Mouse (Mus musculus) E14TG2a.4 (cell line): ENCODE measurements around the gene Gm20517.

Source experiments
- H3K27me3 ChIP-seq: 2 replicates; pipeline ENCODE4 v1.6.1; 2014; ENCODE audit warnings: low read length, control low read depth; ENCODE audit not compliant: insufficient read depth
- H3K36me3 ChIP-seq: 2 replicates; pipeline ENCODE4 v1.6.1; 2014; ENCODE audit warnings: low read length, control low read depth; ENCODE audit not compliant: insufficient read depth
- H3K4me1 ChIP-seq: replicated peaks from 2 replicates; pipeline ENCODE4 v1.6.1; 2014; ENCODE audit warnings: low read depth, low read length, control low read depth
- H3K4me3 ChIP-seq: replicated peaks from 2 replicates; pipeline ENCODE4 v1.5.1; 2014; ENCODE audit warnings: mild to moderate bottlenecking, low read length
- H3K9me3 ChIP-seq: 2 replicates; pipeline ENCODE4 v1.6.1; 2014; ENCODE audit warnings: low read length, control low read depth
- CTCF ChIP-seq: conservative IDR thresholded peaks from 2 replicates; pipeline ENCODE4 v1.5.1; 2014; ENCODE audit warnings: low read length
- NANOG ChIP-seq: IDR thresholded peaks from 2 replicates; pipeline ENCODE4 v1.6.1; 2014; ENCODE audit warnings: borderline replicate concordance, low read length, mixed read lengths
- POU5F1 ChIP-seq: IDR thresholded peaks from 2 replicates; pipeline ENCODE4 v1.6.1; 2014; ENCODE audit warnings: low read length, borderline replicate concordance

Gene Gm20517

GRCm38 (mm10) chr17:47572436-47572835 lies 39.0 kb upstream of the Gm20517 start:
- Histone ChIP-seq H3K4me3 (peak overlapping the region; percentile 77), H3K27me3 (no peaks in the 10 kb centered on the region), H3K4me1 (peaks cover 69% of the 10 kb centered on the region), H3K36me3 (peaks cover 6% of the 10 kb centered on the region; the same call in 1 of the 2 replicates), H3K9me3 (no peaks in the 10 kb centered on the region)
- TF ChIP-seq NANOG = no peak
- no peak for TF ChIP-seq POU5F1
- no peak for TF ChIP-seq CTCF

DNA sequence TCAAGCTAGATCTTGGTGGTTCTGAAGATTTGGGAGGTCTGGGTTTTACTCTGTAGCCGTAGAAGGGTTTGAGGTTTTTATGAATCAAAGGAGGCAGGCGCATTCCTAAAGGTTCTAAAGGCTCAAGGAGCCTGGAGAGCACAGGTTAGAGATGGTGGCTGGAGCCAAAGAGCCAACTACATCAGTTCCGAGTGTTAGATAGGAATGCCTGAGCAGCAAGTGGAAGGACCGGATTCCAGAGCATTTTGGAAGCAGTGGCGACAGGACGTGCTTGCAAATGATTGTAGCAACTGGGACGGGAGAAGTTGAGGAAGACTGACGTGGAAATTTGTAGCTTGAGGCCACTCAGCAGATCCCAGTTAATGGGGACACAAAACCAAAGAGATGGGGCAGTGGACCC lies 37.4 kb upstream of the Gm20517 start:
- TF ChIP-seq POU5F1 (no peak), NANOG (no peak)
- Histone ChIP-seq H3K36me3 (peaks cover 5% of the 10 kb centered on the region; the same call in 1 of the 2 replicates), H3K4me1 (peaks cover 57% of the 10 kb centered on the region), H3K27me3 (no peaks in the 10 kb centered on the region), H3K4me3 (no peak overlapping the region), H3K9me3 (no peaks in the 10 kb centered on the region)

- Histone ChIP-seq H3K9me3 (no peaks in the 10 kb centered on the region), H3K36me3 (peaks cover 5% of the 10 kb centered on the region; the same call in 1 of the 2 replicates), H3K4me1 (peaks cover 49% of the 10 kb centered on the region), H3K4me3 (0 out of 2 replicates have a peak overlapping the region, but pooled peaks have one; percentile 13), H3K27me3 (no peaks in the 10 kb centered on the region)
- no peak for TF ChIP-seq CTCF
- no peak for TF ChIP-seq POU5F1
- TF ChIP-seq NANOG = no peak
Observed at GRCm38 (mm10) chr17:47574830-47575229, 36.6 kb upstream of the Gm20517 start.

DNA sequence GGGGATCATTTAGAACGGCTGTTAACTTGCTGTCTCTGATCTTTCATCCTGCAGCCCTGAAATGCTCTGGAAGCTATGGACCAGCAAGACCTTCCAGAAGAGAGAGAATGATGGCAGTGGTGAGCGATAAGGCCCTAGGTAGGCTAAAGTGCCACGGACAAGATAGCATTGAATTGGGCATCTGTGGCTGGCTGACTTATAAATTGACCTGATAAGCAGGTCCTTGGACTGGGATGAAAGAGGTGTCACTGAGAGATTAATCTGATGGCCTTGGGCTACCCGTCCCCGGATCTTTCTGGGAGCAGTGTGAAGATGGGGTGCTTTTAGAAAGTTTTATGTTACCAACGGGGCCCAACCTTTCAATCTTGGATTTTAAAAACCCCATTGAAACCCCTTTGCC lies 32.7 kb upstream of the Gm20517 start:
- TF ChIP-seq CTCF (no peak), NANOG (no peak), POU5F1 (no peak)
- Histone ChIP-seq H3K27me3 (no peaks in the 10 kb centered on the region), H3K36me3 (peaks cover 5% of the 10 kb centered on the region; the same call in 1 of the 2 replicates), H3K9me3 (no peaks in the 10 kb centered on the region), H3K4me3 (no peak overlapping the region), H3K4me1 (peaks cover 24% of the 10 kb centered on the region)

DNA sequence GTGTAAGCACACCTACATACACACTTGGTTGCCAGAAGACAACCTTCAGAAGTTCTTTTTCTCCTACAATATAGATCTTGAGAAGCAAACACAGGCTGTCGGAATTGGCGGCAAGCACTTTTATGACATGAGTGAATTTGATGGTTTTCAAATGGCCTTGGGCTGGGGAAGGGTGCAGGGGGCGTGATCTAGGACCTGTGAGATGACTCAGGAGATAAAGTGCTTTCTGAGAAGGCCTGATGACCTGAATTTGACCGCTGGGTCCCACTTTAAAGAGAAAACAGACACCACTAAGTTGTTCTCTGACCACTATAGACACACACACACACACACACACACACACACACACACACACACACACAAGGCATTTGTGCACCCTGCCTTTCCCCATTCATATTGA lies 30.4 kb upstream of the Gm20517 start:
- peaks cover 4% of the 10 kb centered on the region for H3K4me1 ChIP-seq
- no peaks in the 10 kb centered on the region for H3K9me3 ChIP-seq
- no peak overlapping the region for H3K4me3 ChIP-seq
- peaks cover 5% of the 10 kb centered on the region; the same call in 1 of the 2 replicates for H3K36me3 ChIP-seq
- no peak for TF ChIP-seq NANOG
- TF ChIP-seq POU5F1 = no peak
- no peak for TF ChIP-seq CTCF
- H3K27me3 ChIP-seq = no peaks in the 10 kb centered on the region

DNA sequence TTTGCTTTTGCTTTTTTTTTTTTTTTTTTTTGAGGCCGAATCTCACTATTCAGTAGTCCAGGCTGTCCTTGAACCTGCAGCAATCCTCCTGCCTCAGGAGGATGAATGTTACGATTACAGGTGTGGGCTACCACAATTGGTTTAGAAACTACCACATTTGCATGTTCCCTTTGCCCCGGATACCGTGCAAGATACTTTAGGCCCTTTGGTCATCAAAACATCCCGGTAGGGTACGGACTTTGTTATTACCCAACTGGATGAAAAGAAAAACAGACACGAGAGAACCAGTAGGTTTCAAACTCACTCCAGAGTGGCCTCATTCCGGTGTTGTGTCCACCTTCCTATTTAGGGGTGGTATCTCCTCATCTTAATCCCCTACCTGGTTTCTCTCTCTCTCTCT lies 22.9 kb upstream of the Gm20517 start:
- no peak for TF ChIP-seq NANOG
- TF ChIP-seq POU5F1 = no peak
- no peak for TF ChIP-seq CTCF

DNA sequence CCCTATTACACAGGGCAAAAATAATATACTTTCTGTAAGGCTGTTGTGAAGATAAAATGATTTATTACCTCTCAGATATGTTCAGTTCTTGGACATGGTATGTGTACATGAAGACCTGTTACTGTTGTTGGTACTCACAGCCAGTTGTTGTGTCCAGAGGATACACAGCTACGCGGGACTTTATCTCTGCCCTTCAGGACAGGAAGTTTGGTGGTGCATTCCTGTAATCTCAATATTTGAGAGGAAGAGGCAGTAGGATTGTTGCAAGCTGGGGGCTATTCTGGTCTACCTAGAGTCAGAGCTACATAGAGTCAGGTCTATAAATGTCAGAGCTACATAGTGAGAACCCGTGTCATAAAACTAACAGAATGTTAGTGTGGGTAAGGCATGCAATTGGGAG lies 20.3 kb upstream of the Gm20517 start:
- no peak overlapping the region for H3K4me3 ChIP-seq

More for the DNA sequence above, 22.9 kb upstream of the Gm20517 start:
- Histone ChIP-seq H3K4me1 (peaks cover 39% of the 10 kb centered on the region), H3K9me3 (no peaks in the 10 kb centered on the region), H3K36me3 (no peaks in the 10 kb centered on the region), H3K27me3 (no peaks in the 10 kb centered on the region), H3K4me3 (no peak overlapping the region)

GRCm38 (mm10) chr17:47593215-47593853 lies 18.1 kb upstream of the Gm20517 start:
- Histone ChIP-seq H3K36me3 (peaks cover 23% of the 10 kb centered on the region), H3K4me3 (peak overlapping the region; percentile 92), H3K9me3 (no peaks in the 10 kb centered on the region), H3K4me1 (peaks cover 75% of the 10 kb centered on the region), H3K27me3 (no peaks in the 10 kb centered on the region)
- TF ChIP-seq POU5F1 (no peak), CTCF (no peak), NANOG (no peak)

More for the DNA sequence above, 20.3 kb upstream of the Gm20517 start:
- no peaks in the 10 kb centered on the region for H3K27me3 ChIP-seq
- H3K9me3 ChIP-seq = no peaks in the 10 kb centered on the region
- H3K4me1 ChIP-seq = peaks cover 60% of the 10 kb centered on the region
- no peak for TF ChIP-seq NANOG
- TF ChIP-seq CTCF = no peak
- TF ChIP-seq POU5F1 = no peak
- H3K36me3 ChIP-seq = peaks cover 2% of the 10 kb centered on the region

GRCm38 (mm10) chr17:47593854-47594182 lies 17.6 kb upstream of the Gm20517 start:
- H3K9me3 ChIP-seq = no peaks in the 10 kb centered on the region
- H3K27me3 ChIP-seq = no peaks in the 10 kb centered on the region
- no peak for TF ChIP-seq NANOG
- TF ChIP-seq CTCF = no peak
- no peak for TF ChIP-seq POU5F1
- H3K36me3 ChIP-seq = peaks cover 28% of the 10 kb centered on the region
- peaks cover 75% of the 10 kb centered on the region for H3K4me1 ChIP-seq
- peak overlapping the region; percentile 92 for H3K4me3 ChIP-seq
